Mouse (Mus musculus): ENCODE results near the gene Tub. TPM values are rescaled to one million over a fixed set of nuclear protein-coding genes. Genes with fewer than 3 reads are reported as not detected.
A peak's percentile ranks its signal among the peaks of the same experiment; 100 is the strongest.

The Tub gene
- polyA plus RNA-seq, 1 experiment = 0.19 TPM

DNA sequence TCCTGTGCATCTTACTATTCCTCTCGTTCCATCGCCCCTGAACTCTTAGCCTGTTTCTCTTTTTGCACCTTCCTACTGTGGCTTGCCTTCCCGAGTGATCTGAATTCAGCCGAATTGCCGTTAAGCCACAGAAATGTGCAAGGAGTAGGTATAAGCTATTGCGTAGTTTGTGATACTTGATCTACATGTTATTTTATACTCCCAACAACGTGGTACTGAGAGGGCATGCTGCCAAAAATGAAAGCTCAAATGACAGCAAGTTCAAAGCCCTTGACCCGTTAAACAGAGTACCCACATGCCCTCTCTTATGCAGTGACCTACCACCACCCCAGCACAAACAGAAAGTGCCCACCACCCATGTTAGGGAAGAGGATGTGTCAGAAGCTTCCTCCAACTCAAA, 15.3 kb upstream of the Tub start:
- WGBS = 1% methylated on average over 8 of the region's 8 CpGs
- 0 out of 2 replicates have a peak overlapping the region, but pooled peaks have one; percentile 84 for H3K27ac ChIP-seq (ENCODE audit: insufficient read depth, low read length)
- no peak for DNase-seq (ENCODE audit: low read depth in 1 of 2, low spot score in 2 of 2)
- no peak for TF ChIP-seq POLR2A (IDR thresholded peaks at IDR 0.05; ENCODE audit: low read depth, low read length)
- TF ChIP-seq CTCF (IDR thresholded peaks at IDR 0.05; ENCODE audit: extremely low read depth, insufficient read depth, insufficient read length, insufficient replicate concordance) = no peak
- H3K27me3 ChIP-seq (ENCODE audit: control insufficient read depth, insufficient read depth, low read length) = no peaks in the 10 kb centered on the region
- peaks cover 19% of the 10 kb centered on the region for H3K36me3 ChIP-seq (ENCODE audit: control insufficient read depth, insufficient read depth, low read length)
- H3K4me3 ChIP-seq (ENCODE audit: extremely low read depth, insufficient read depth, insufficient read length) = peak overlapping the region; percentile 99
- H3K4me1 ChIP-seq (ENCODE audit: control insufficient read depth, insufficient read depth, insufficient read length) = peaks cover 8% of the 10 kb centered on the region; the same call in 1 of the 2 replicates

DNA sequence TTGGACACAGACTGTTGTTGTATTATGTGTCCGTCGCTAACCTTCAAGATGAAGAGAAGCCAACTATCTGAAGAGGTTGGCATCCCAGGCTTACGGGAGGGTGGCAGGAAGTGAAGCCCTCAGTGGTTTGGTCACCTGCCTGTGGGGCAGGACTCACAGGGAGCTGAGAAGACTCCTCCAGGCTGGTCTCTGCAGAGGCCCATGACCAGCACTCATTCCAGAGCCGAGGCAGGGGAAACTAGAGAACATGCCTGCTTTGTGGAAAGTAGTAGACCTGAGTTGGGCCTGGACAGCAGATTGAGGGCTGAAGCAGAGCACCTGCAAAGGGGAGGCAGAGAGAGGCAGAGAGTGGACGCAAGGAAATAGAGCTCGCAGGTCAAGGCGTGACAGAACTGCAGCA, 14.7 kb upstream of the Tub start:
- Histone ChIP-seq H3K4me3 (ENCODE audit: extremely low read depth, insufficient read depth, insufficient read length) (no peak overlapping the region; the same call in 1 of the 2 replicates), H3K27me3 (ENCODE audit: control insufficient read depth, insufficient read depth, low read length) (no peaks in the 10 kb centered on the region), H3K36me3 (ENCODE audit: control insufficient read depth, insufficient read depth, low read length) (peaks cover 24% of the 10 kb centered on the region), H3K4me1 (ENCODE audit: control insufficient read depth, insufficient read depth, insufficient read length) (peaks cover 8% of the 10 kb centered on the region; the same call in 1 of the 2 replicates), H3K27ac (ENCODE audit: insufficient read depth, low read length) (no peak overlapping the region)
- TF ChIP-seq CTCF (IDR thresholded peaks at IDR 0.05; ENCODE audit: extremely low read depth, insufficient read depth, insufficient read length, insufficient replicate concordance) (no peak), POLR2A (IDR thresholded peaks at IDR 0.05; ENCODE audit: low read depth, low read length) (no peak)
- 78% methylated on average over 7 of the region's 7 CpGs for WGBS
- DNase-seq (ENCODE audit: low read depth in 1 of 2, low spot score in 2 of 2) = no peak

DNA sequence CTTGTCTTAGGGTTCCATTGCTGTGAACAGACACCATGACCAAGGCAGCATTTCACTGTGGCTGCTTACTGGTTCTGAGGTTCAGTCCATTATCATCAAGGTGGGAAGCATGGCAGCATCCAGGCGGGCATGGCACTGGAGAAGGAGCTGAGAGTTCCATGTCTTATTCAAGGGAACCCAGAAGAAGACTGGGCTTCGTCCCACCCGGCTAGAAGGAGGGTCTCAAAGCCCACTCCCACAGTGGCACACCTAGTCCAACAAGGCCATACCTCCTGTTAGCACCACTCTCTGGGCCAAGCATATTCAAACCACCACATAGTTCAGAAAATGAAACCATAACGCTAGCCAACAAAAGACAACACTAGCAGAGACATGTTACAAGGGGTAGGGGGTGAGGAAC, 13.5 kb upstream of the Tub start:
- no peak overlapping the region for H3K27ac ChIP-seq (ENCODE audit: insufficient read depth, low read length)
- peaks cover 8% of the 10 kb centered on the region; the same call in 1 of the 2 replicates for H3K4me1 ChIP-seq (ENCODE audit: control insufficient read depth, insufficient read depth, insufficient read length)
- DNase-seq (ENCODE audit: low read depth in 1 of 2, low spot score in 2 of 2) = no peak
- TF ChIP-seq POLR2A (IDR thresholded peaks at IDR 0.05; ENCODE audit: low read depth, low read length) (no peak), CTCF (IDR thresholded peaks at IDR 0.05; ENCODE audit: extremely low read depth, insufficient read depth, insufficient read length, insufficient replicate concordance) (no peak)
- WGBS = 94% methylated on average over 4 of the region's 4 CpGs
- peaks cover 34% of the 10 kb centered on the region for H3K36me3 ChIP-seq (ENCODE audit: control insufficient read depth, insufficient read depth, low read length)
- H3K4me3 ChIP-seq (ENCODE audit: extremely low read depth, insufficient read depth, insufficient read length) = no peak overlapping the region
- no peaks in the 10 kb centered on the region for H3K27me3 ChIP-seq (ENCODE audit: control insufficient read depth, insufficient read depth, low read length)

DNA sequence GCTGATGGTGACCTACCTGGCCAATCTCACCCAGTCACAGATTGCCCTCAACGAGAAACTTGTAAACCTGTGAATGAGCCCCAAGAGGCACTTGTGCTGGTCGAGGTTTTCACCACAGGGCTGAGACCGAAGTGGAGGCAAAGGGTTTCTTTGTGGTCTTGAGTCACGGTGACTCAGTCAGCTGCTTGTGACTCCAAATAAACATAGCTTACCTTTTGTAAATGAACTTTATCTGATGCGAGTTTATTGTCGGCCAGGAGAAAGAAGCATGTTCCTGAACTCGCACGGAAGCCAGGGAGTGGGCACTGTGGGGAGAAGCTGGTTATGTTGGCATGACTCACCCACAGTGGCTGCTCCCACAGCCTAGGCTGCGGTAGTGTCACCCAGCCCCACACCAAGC, 8.7 kb upstream of the Tub start:
- Histone ChIP-seq H3K27ac (ENCODE audit: insufficient read depth, low read length) (no peak overlapping the region), H3K27me3 (ENCODE audit: control insufficient read depth, insufficient read depth, low read length) (no peaks in the 10 kb centered on the region), H3K4me1 (ENCODE audit: control insufficient read depth, insufficient read depth, insufficient read length) (no peaks in the 10 kb centered on the region), H3K36me3 (ENCODE audit: control insufficient read depth, insufficient read depth, low read length) (peaks cover 40% of the 10 kb centered on the region), H3K4me3 (ENCODE audit: extremely low read depth, insufficient read depth, insufficient read length) (no peak overlapping the region)
- no peak for TF ChIP-seq CTCF (IDR thresholded peaks at IDR 0.05; ENCODE audit: extremely low read depth, insufficient read depth, insufficient read length, insufficient replicate concordance)
- no peak for DNase-seq (ENCODE audit: low read depth in 1 of 2, low spot score in 2 of 2)
- WGBS = 90% methylated on average over 9 of the region's 9 CpGs

DNA sequence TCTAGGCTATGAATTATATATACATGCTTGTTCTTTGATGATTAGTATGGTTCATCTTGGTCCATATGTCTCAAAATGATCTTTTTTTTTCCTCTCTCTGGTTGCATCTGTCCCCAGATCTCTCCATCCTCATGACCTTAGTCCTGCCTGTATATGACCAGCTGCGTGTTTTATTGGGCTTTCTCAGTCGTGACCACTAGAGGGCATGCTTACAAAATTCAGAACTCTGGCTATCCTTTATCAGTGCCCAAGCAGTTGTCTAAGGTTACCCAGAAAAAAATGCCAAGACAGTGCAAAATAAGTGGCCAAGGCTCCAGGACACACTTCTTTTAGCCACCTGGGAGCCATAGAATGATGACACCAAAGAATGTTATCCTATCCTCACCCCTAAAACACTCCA, 6.1 kb upstream of the Tub start:
- no peak for DNase-seq (ENCODE audit: low read depth in 1 of 2, low spot score in 2 of 2)
- Histone ChIP-seq H3K36me3 (ENCODE audit: control insufficient read depth, insufficient read depth, low read length) (peaks cover 25% of the 10 kb centered on the region), H3K27me3 (ENCODE audit: control insufficient read depth, insufficient read depth, low read length) (no peaks in the 10 kb centered on the region), H3K4me1 (ENCODE audit: control insufficient read depth, insufficient read depth, insufficient read length) (no peaks in the 10 kb centered on the region), H3K4me3 (ENCODE audit: extremely low read depth, insufficient read depth, insufficient read length) (no peak overlapping the region), H3K27ac (ENCODE audit: insufficient read depth, low read length) (no peak overlapping the region)
- TF ChIP-seq CTCF (IDR thresholded peaks at IDR 0.05; ENCODE audit: extremely low read depth, insufficient read depth, insufficient read length, insufficient replicate concordance) = peak; percentile 38; the same call in 1 of the 2 replicates
- TF ChIP-seq POLR2A (IDR thresholded peaks at IDR 0.05; ENCODE audit: low read depth, low read length) = no peak
- 5% methylated on average over 2 of the region's 2 CpGs for WGBS

DNA sequence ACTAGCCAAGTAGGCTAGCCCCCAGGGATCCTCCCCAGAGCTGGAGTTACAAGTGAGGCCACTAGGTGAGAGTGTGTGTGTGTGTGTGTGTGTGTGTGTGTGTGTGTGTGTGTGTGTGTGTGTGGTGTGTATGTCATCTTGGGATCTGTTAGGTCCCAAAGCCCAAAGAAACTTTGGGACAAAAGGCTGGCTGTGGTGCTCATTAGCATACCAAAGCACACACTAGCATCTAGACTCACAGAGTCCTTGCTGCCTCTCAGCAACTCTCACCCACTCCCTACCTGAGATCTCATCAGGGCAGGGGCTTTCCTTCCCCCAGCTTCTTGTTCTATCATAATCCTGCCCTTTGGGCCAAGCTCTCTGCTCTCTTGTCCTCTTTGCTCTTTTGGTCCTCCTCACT, 1.5 kb upstream of the Tub start:
- no peak for TF ChIP-seq POLR2A (IDR thresholded peaks at IDR 0.05; ENCODE audit: low read depth, low read length)
- TF ChIP-seq CTCF (IDR thresholded peaks at IDR 0.05; ENCODE audit: extremely low read depth, insufficient read depth, insufficient read length, insufficient replicate concordance) = no peak
- no peak overlapping the region for H3K27ac ChIP-seq (ENCODE audit: insufficient read depth, low read length)
- H3K36me3 ChIP-seq (ENCODE audit: control insufficient read depth, insufficient read depth, low read length) = peaks cover 1% of the 10 kb centered on the region
- no peak overlapping the region for H3K4me3 ChIP-seq (ENCODE audit: extremely low read depth, insufficient read depth, insufficient read length)
- H3K4me1 ChIP-seq (ENCODE audit: control insufficient read depth, insufficient read depth, insufficient read length) = peaks cover 5% of the 10 kb centered on the region
- peaks cover 13% of the 10 kb centered on the region; the same call in 1 of the 2 replicates for H3K27me3 ChIP-seq (ENCODE audit: control insufficient read depth, insufficient read depth, low read length)
- no peak for DNase-seq (ENCODE audit: low read depth in 1 of 2, low spot score in 2 of 2)

DNA sequence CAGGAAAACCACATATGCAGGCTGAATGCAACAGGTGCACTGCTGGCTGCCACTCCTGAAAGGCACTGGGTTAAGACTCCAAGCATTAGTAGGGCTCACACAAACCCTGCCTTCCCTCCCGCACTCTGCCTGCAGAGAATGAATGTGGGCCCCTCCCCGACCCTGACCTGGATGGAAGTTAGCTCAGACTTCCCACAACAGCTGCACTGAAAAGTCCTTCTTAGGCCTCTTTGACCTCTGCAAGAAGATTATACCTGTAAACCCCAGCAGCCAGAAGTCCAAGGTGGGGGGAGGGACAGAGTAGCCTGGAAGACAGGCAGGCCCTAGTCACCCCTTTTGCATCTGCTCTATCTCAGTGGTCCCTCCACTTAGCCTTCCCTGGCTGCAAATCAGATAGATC, 837 bp upstream of the Tub start:
- 64% methylated on average over 2 of the region's 2 CpGs for WGBS
- TF ChIP-seq POLR2A (IDR thresholded peaks at IDR 0.05; ENCODE audit: low read depth, low read length) = no peak
- TF ChIP-seq CTCF (IDR thresholded peaks at IDR 0.05; ENCODE audit: extremely low read depth, insufficient read depth, insufficient read length, insufficient replicate concordance) = no peak
- no peak for DNase-seq (ENCODE audit: low read depth in 1 of 2, low spot score in 2 of 2)

More for the DNA sequence above, 837 bp upstream of the Tub start:
- Histone ChIP-seq H3K27me3 (ENCODE audit: control insufficient read depth, insufficient read depth, low read length) (peaks cover 13% of the 10 kb centered on the region; the same call in 1 of the 2 replicates), H3K4me3 (ENCODE audit: extremely low read depth, insufficient read depth, insufficient read length) (no peak overlapping the region), H3K36me3 (ENCODE audit: control insufficient read depth, insufficient read depth, low read length) (peaks cover 1% of the 10 kb centered on the region), H3K27ac (ENCODE audit: insufficient read depth, low read length) (no peak overlapping the region), H3K4me1 (ENCODE audit: control insufficient read depth, insufficient read depth, insufficient read length) (peaks cover 5% of the 10 kb centered on the region)

All from spleen, adult 2 months (tissue).